Mouse (Mus musculus) small intestine, adult 2 months (tissue): ENCODE results near the gene Slc24a3.

ENCODE experiments used
- CTCF ChIP-seq: fragments of 200-500 bp; IDR thresholded peaks from 2 replicates; pipeline ENCODE4 v1.5.1; 2012; ENCODE audit warnings: low read depth, mild to moderate bottlenecking, control low read depth, inconsistent platforms, low read length, moderate library complexity, mixed read lengths; ENCODE audit not compliant: insufficient replicate concordance, insufficient read length; ENCODE audit errors: extremely low read depth
- POLR2A ChIP-seq: fragments of 200-500 bp; IDR thresholded peaks from 2 replicates; pipeline ENCODE4 v1.6.1; 2012; ENCODE audit warnings: low read depth, mild to moderate bottlenecking, control low read depth, inconsistent platforms, low read length, moderate library complexity

- TF ChIP-seq POLR2A (no peak), CTCF (no peak)
These were observed 251.5 kb downstream of the Slc24a3 start for GRCm38 (mm10) chr2:145419078-145419477.
